In the genomic region with DNA sequence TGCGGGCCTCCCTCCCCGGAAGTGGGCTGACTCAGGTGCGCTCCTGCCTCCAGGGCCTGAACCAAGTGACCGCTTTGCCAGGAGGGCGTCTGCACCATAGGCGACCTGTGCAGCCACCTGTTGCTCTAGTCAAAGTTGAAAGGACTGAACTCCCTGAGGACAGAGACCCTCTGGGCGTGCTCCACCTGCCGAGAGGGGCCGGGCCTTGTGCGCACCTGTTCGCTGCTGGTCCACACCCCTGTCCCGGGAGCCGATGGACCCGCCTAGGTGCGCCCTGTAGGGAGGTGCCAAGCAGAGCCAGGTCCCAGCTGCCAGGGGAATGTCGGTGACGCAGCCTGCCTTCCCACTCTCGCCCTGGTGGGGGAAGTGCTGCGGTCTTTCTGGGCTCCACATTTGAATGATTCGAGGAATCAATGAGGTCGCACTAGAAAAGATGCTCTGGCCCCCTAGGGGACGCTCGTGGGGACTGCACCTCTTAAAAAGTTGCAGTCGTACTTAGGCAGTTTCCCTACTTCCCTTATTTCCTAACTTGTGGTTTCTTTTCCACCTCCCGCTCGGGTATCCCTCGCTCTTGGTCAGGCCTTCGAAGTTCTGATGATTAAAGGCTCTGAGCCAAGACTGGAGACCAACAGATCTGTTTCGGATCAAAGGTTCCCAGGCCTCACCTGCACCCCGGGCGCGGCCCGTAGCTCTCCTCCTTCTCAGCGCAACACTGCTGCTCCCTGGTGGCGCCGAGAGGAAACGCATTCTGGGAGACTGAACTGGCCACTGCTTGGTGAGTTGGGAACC, we compare ENCODE assay signal across 8 mouse cellular contexts. TPM values are rescaled to one million over a fixed set of nuclear protein-coding genes. Genes with fewer than 3 reads are reported as not detected.
DNase-seq lines count a peak whose midpoint lies in the region; ATAC-seq and TF ChIP-seq lines count a peak whose summit lies in the region.

TSS of gene Fam187b (plus strand) at position 290 of the 789 bp plus-strand sequence.

- under 1% methylated on average over 37 of the region's 37 CpGs for WGBS in forebrain, embryonic 15.5 days

- TF ChIP-seq EP300 in MEL (IDR thresholded peaks at IDR 0.05; ENCODE audit: low read depth in 1 of 2, low read length in 2 of 2): 0 out of 4 replicates have a peak, but pooled peaks of 1 of the 2 experiments have one; percentile 14

- no peaks in the 10 kb centered on the region for H3K36me3 ChIP-seq in MEL (ENCODE audit: control insufficient read depth in 1 of 2, insufficient read depth in 2 of 2, low read length in 2 of 2)
- no peaks in the 10 kb centered on the region for H3K36me3 ChIP-seq in forebrain, embryonic 15.5 days

- H3K4me2 ChIP-seq in forebrain, embryonic 15.5 days (replicated peaks): peak within 1 kb of the TSS; percentile 63

- peak; percentile 63 to 79 (median 78) for TF ChIP-seq CTCF in MEL (IDR thresholded peaks at IDR 0.05 in 2 of 3, conservative IDR thresholded peaks at IDR 0.05 in 1 of 3; ENCODE audit: control insufficient read depth in 1 of 3, insufficient read depth in 1 of 3, low read depth in 2 of 3, low read length in 3 of 3, poor library complexity in 1 of 3, severe bottlenecking in 1 of 3)

- H3K9ac ChIP-seq in MEL (ENCODE audit: control insufficient read depth, low read depth, low read length, poor library complexity, severe bottlenecking): peak within 1 kb of the TSS; percentile 63
- peak within 1 kb of the TSS; percentile 33 for H3K9ac ChIP-seq in forebrain, embryonic 15.5 days (replicated peaks)

- TF ChIP-seq RAD21 in MEL (IDR thresholded peaks at IDR 0.05; ENCODE audit: low read depth, low read length): peak; percentile 61

- no peaks in the 10 kb centered on the region for H3K79me2 ChIP-seq in MEL (ENCODE audit: control insufficient read depth, insufficient read depth, low read length, poor library complexity)

- intact Hi-C loops in heart, postnatal 25 days (cut with DNase I): loop anchor here (1.0 to 5.0 kb wide), 3 partner anchors 79 to 246 kb away; partner anchors contain the start of genes Fxyd7 and Tmem147

- H3K9me3 ChIP-seq in MEL (replicated peaks; ENCODE audit: insufficient read depth, low read length): no peaks in the 10 kb centered on the region
- H3K9me3 ChIP-seq in forebrain, embryonic 15.5 days: no peaks in the 10 kb centered on the region

- DNase-seq in MEL (ENCODE audit: low read depth, low spot score): peak; percentile 88
- DNase-seq in cerebellum, adult 11-12 months: peak; percentile 72
- peak; percentile 69 for DNase-seq in heart, postnatal 25 days (ENCODE audit: low spot score)
- peak; percentile 37 to 73 for DNase-seq in layer of hippocampus, adult 18-20 months (ENCODE audit: low spot score in 2 of 2)
- DNase-seq in lung, postnatal 10 days: peak; percentile 94
- peak; percentile 86 for DNase-seq in ovary, postnatal 14 days (ENCODE audit: low spot score)
- DNase-seq in thymus, postnatal 25 days: peak; percentile 92

- no peak within 1 kb of the TSS for H3K27ac ChIP-seq in MEL (ENCODE audit: control insufficient read depth, low read depth, low read length)
- H3K27ac ChIP-seq in forebrain, embryonic 15.5 days (replicated peaks): no peak within 1 kb of the TSS

- no peaks in the 10 kb centered on the region for H3K4me1 ChIP-seq in MEL (ENCODE audit: control insufficient read depth in 1 of 2, insufficient read depth in 2 of 2, low read length in 2 of 2)
- peaks cover 14% of the 10 kb centered on the region for H3K4me1 ChIP-seq in forebrain, embryonic 15.5 days

- 0 out of 4 replicates have a peak, but pooled peaks cover 0 to 2% of the 10 kb centered on the region in 2 experiments for H3K27me3 ChIP-seq in MEL (ENCODE audit: control insufficient read depth in 1 of 2, insufficient read depth in 2 of 2, low read length in 2 of 2)
- H3K27me3 ChIP-seq in forebrain, embryonic 15.5 days: peaks cover 11% of the 10 kb centered on the region

- peak; percentile 83 for ATAC-seq in forebrain, embryonic 15.5 days (replicated peaks)

- TF ChIP-seq POLR2A in MEL (IDR thresholded peaks at IDR 0.05; ENCODE audit: control insufficient read depth in 1 of 2, insufficient read depth in 1 of 2, low read depth in 1 of 2, low read length in 2 of 2, poor library complexity in 1 of 2): no peak

- peak within 1 kb of the TSS; percentile 67 to 71 for H3K4me3 ChIP-seq in MEL (ENCODE audit: control insufficient read depth in 1 of 2, insufficient read depth in 1 of 2, low read depth in 2 of 2, low read length in 2 of 2)
- H3K4me3 ChIP-seq in forebrain, embryonic 15.5 days: peak within 1 kb of the TSS; percentile 38

TF ChIP-seq in MEL, 35 proteins besides CTCF, POLR2A, EP300 and RAD21:
- TF ChIP-seq ZC3H11A (IDR thresholded peaks at IDR 0.05; ENCODE audit: low read depth, low read length) (peak; percentile 21; the same call in 1 of the 2 replicates), TBP (IDR thresholded peaks at IDR 0.05; ENCODE audit: low read depth, low read length) (peak; percentile 14; the same call in 1 of the 2 replicates), MEF2A (IDR thresholded peaks at IDR 0.05; ENCODE audit: extremely low read depth, insufficient replicate concordance, low read depth, low read length, poor library complexity, severe bottlenecking) (no peak), SMC3 (IDR thresholded peaks at IDR 0.05; ENCODE audit: low read depth, low read length) (peak; percentile 61)
TF ChIP-seq in MEL: peak in this region for 3.

RNA-seq across cellular contexts. Expression of gene Fam187b, which starts in this region (rescaled TPM):
- not detected in 2 replicates for total RNA-seq in MEL (2012; rRNA removed)
- polyA plus RNA-seq in MEL (2012; ENCODE audit: insufficient read depth in 1 of 2, insufficient read length in 2 of 2, low read depth in 1 of 2, low replicate concordance in 2 of 2, missing spikeins in 1 of 2): not detected
- polyA plus RNA-seq in forebrain, embryonic 15.5 days (2015; fragmentation: Nextera tagmentation; extraction: Ambion mirVana): 0.34 and 0.62 TPM in 2 replicates
- total RNA-seq in heart, postnatal 25 days (2021): under 1 TPM in 1 of 2 experiments, not detected in 1; 0.29 TPM
- total RNA-seq in layer of hippocampus, adult 18-20 months (2021): under 1 TPM in 1 of 2 experiments, not detected in 1; 0.18 TPM

Comparison
In these comparisons a context has a peak if more than half of its experiments do, and no peak if none do; other contexts are left out.
1. Peak in DNase-seq, H3K4me3 ChIP-seq and H3K9ac ChIP-seq in MEL; RNA of the gene not detected or under 1 TPM.
2. Peak in ATAC-seq, H3K4me3 ChIP-seq, H3K9ac ChIP-seq and H3K4me2 ChIP-seq in forebrain, embryonic 15.5 days; RNA of the gene not detected or under 1 TPM.
3. Peak in DNase-seq in heart, postnatal 25 days; RNA of the gene not detected or under 1 TPM.
4. Peak in DNase-seq in layer of hippocampus, adult 18-20 months; RNA of the gene not detected or under 1 TPM.